Mouse (Mus musculus) kidney, adult 11 months (tissue): ENCODE results near the gene Kif13a.

Experiments used
- DNase-seq: peaks from one replicate; pipeline ENCODE4 v3.0.0; 2022

Kif13a gene

DNA sequence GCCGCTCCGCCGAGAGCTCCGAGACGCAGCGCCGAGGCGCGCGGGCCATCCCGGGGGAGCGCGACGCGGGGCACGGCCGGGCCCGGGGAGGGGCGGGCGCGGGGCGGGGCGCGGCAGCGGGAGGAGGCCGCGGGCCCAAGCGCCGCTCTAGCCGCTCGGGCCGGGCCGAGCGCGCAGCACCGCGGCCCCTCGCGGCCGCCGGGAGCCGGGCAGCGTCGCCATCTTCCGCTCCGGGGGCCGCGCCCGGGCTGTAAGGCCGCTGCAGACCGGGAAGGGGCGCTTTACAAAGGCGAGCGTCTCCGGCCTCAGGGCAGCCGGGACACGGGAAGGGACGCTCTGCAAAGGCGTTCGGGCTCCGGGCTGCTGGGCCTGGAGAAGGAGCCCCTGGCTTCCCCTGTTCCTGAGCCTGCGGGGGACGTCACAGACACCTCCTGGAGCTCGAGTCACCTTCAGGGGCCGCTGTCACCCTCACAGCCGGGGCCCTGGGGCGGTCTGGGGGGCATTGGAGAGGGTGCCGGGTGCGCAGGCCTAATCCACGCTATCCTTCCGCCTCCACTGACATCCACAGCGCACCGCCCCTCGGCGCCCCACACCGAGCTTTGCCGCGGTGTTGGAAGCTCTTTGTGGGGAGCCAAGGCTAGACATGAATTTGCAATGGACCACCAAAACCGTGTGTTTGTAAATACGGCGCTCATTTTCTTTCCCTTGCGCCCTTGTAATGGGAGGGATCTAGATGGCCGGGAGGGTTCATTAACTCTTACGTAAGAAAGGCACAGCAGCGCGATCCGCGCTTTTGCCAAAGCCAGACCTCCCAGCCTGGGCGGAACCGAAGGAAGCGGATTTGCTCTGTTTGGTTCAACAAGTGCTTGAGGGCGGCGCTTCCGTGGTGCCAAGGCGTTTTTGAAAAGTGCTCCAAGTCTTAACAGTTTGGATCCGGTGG, at the start of gene Kif13a:
Kif13a (minus strand) TSS at position 149 of the 940 bp plus-strand sequence.
- DNase-seq, result peak; percentile 96

DNA sequence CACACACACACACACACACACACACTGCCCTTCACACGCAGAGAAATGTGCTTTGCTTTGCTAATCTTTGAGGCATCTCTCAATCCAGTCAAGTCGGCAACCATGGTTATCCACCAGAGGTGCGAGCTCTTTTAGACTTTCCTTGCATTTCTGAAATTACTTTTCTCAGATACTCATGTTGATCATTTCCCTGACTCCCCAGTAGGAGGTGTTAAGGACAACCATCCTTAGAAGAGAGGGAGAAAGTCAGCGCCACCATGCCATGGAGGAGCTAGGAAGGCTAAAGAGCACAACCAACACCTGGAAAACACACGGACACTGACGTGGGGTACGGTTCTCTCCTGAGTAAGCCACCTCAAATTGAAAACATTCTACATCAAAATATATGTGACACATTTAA, 46.9 kb upstream of the Kif13a start:
- no peak for DNase-seq

DNA sequence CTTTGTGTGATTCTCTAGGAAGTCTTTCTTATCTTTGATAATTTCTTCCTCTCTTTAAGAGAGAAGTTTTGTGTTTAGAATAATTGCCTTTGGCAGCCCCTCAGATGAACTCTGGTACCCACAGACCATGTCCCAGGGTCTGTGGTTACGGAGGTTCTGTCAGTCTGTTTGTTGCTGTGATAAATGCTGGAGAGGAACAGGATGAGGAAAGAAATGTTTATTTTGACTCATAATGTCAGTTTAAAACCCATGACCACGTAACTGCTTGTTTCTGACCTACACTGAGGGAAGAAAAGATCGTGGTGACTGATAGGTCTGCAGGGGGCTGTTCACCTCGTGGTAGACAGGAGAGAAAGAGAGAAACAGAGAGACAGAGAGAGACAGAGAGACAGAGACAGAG, 46.3 kb upstream of the Kif13a start:
- DNase-seq, result no peak

GRCm38 (mm10) chr13:46975031-46975551, 45.4 kb upstream of the Kif13a start:
- DNase-seq, result no peak

- DNase-seq, result peak; percentile 21
Observed at GRCm38 (mm10) chr13:46970286-46970945, 40.7 kb upstream of the Kif13a start.

GRCm38 (mm10) chr13:46968626-46969025, 39.0 kb upstream of the Kif13a start:
- no peak for DNase-seq

DNA sequence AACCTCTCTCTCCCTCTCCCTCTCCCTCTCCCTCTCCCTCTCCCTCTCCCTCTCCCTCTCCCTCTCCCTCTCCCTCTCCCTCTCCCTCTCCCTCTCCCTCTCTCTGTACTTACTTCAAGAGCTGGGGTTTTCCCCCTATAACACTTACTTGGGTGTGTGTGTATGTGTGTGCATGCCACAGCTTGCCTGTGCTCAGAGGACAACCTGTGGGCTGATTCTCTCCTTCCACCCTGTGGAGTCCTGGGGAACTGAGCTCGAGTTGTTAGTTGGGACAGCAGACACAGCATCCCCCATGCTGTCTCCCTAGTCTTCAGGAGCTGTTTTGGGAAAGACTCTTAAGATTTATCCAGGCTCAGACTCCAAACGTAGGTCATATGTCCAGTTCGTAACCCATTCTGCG, 37.6 kb upstream of the Kif13a start:
- no peak for DNase-seq

GRCm38 (mm10) chr13:46960878-46961474, 31.3 kb upstream of the Kif13a start:
- no peak for DNase-seq

- no peak for DNase-seq
Observed at GRCm38 (mm10) chr13:46959139-46959538, 29.5 kb upstream of the Kif13a start.

GRCm38 (mm10) chr13:46951212-46951611, 21.5 kb upstream of the Kif13a start:
- DNase-seq, result no peak

GRCm38 (mm10) chr13:46949741-46950140, 20.1 kb upstream of the Kif13a start:
- no peak for DNase-seq

- no peak for DNase-seq
Observed at GRCm38 (mm10) chr13:46948027-46948426, 18.4 kb upstream of the Kif13a start.

DNA sequence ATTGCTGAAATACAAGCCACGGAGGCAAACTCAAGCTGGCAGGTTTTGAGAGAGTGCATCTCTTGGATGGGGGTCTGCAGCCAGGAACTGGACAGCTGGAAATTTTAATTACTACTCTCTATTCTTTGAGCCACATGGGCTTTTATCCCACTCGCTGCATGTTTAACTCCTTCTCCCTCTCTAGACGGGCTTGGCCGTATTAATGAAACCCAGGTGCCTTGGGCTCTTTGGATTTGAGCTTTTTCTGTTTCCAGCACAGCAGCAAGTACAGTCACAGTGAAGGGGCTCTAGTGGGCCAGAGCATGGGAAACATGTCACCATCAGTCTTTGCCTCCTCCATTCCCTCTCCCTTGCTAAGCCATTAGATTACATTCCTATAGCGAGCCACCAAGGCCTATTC, 16.4 kb upstream of the Kif13a start:
- DNase-seq, result no peak

GRCm38 (mm10) chr13:46945256-46945655, 15.6 kb upstream of the Kif13a start:
- no peak for DNase-seq

DNA sequence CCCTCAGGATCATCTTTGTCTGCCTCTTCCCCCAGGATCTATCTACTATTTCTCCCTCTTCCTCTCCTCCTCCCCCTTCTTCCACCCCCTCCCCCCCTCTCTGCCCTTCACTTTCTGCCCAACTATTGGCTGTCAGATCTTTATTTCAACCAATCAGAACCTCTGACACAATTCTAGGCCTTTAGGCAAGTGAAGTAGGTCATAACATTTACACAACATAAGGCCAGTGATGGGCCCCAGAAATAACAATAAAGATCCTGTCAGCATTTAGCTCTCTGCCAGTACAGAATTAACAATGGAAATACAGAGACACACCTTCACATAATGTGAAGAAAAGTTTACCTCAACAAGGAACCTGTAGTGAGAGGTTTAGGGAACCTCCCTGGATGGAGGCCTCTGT, 13.6 kb upstream of the Kif13a start:
- DNase-seq, result no peak

GRCm38 (mm10) chr13:46934116-46934515, 4.4 kb upstream of the Kif13a start:
- no peak for DNase-seq

DNA sequence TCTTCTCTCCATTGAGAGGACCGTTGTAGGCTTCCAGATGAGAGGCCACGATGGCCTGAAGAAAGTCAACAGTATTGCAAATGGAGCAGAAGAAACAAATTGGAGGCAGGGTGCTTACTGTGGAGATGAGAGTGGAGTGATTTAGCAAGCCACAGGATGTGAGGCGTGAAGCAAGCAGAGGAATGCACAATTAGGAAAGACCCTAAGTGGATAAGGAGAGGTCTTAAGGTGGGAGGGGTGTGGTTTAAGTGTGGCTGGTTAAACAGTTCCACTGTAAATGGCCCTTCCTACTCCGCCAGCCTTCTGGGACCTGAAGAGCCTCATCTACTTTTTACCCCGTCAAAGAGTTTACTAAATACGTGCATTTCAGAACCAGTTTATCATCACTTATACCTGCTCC, 3.2 kb upstream of the Kif13a start:
- no peak for DNase-seq

- no peak for DNase-seq
Observed at GRCm38 (mm10) chr13:46932049-46932448, 2.4 kb upstream of the Kif13a start.

DNA sequence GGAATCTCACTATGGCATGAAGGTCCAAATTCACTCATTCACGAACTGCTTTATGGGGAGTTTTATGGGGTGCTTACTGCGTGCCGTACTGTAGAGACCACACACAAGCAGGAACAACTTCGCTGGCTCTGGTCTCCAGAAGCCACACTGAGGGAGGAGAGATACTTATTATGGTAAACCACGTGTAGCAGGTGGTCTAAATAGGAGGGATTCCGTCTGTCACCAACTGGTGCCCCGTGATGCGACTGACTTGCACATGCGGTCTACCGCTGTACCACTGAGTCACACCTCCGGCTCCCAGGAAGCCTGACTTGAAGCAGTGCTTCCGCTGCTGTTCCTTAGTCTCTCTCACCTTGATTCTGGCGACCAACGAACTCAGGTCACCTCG, 986 bp upstream of the Kif13a start:
- no peak for DNase-seq

GRCm38 (mm10) chr13:46928961-46929691, 541 bp downstream of the Kif13a start:
- peak; percentile 32 for DNase-seq

DNA sequence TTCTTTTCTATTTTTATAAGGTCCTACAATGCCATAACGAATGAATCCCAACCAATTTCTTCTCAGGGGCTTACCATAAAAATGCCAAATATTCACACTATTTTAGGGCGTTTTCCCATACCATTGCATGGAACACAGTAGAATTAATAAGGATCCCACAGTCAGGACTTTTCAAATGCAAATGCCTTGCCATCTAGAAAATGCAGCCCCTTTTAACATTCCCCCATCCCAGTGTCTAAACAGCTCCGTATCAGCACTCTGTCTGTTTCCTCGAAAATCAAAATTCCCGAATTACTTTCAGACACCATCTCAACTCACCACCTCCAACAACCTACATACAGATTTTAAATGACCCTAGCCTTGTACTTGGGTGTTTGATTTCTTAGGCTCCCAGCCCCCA, 1.3 kb downstream of the Kif13a start:
- no peak for DNase-seq

DNA sequence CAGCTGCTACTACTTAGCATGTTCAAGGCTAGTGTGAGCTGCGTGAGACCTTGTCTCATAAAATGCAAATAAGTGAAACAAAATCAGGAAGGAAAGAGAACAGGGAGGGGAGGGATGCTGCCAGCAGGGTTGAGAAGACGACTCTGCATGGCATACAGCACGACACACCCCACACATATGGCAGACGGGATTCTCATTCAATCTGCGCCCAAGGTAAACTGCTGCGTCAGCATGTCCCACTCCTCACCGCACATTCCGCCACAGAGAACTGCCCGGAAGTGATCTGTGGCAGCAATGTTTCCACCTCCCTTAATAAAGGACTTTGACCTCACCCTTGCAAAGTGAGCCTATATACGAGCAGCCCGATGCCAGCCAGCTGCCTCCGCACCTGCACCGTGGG, 4.0 kb downstream of the Kif13a start:
- DNase-seq, result no peak

GRCm38 (mm10) chr13:46921559-46921958, 8.1 kb downstream of the Kif13a start:
- DNase-seq, result no peak
